Mouse (Mus musculus) lung, embryonic 14.5 days (tissue): ENCODE results near the gene Gpatch8. TPM values are rescaled to one million over a fixed set of nuclear protein-coding genes. Genes with fewer than 3 reads are reported as not detected.

Experiments used
- ATAC-seq: fragments of 200-750 bp; cut with Nextera tagmentation; 2 replicates; pipeline ENCODE4 v1.8.0; 2017; ENCODE audit warnings: mild to moderate bottlenecking, moderate TSS enrichment, moderate library complexity; ENCODE audit not compliant: insufficient read depth
- DNase-seq: peaks from one replicate; pipeline ENCODE4 v3.0.0-alpha.2; 2015
- H3K27ac ChIP-seq: fragments of 300-500 bp; sonication (generic); 2 replicates; pipeline ENCODE4 v1.5.1; 2014; ENCODE audit warnings: low read depth, mild to moderate bottlenecking, moderate library complexity
- H3K27me3 ChIP-seq: fragments of 300-500 bp; sonication (generic); 2 replicates; pipeline ENCODE4 v1.6.1; 2014; ENCODE audit warnings: low read length, control low read depth; ENCODE audit not compliant: insufficient read depth
- H3K36me3 ChIP-seq: fragments of 300-500 bp; sonication (generic); 2 replicates; pipeline ENCODE4 v1.6.1; 2014; ENCODE audit warnings: control low read depth; ENCODE audit not compliant: insufficient read depth
- H3K4me1 ChIP-seq: fragments of 300-500 bp; sonication (generic); 2 replicates; pipeline ENCODE4 v1.6.1; 2014; ENCODE audit warnings: antibody characterized with exemption, control low read depth; ENCODE audit not compliant: insufficient read depth
- H3K4me2 ChIP-seq: fragments of 300-500 bp; sonication (generic); 2 replicates; pipeline ENCODE4 v1.6.1; 2014; ENCODE audit warnings: mild to moderate bottlenecking
- H3K4me3 ChIP-seq: fragments of 300-500 bp; sonication (generic); 2 replicates; pipeline ENCODE4 v1.5.1; 2014; ENCODE audit warnings: low read depth, low read length
- H3K9ac ChIP-seq: fragments of 300-500 bp; sonication (generic); 2 replicates; pipeline ENCODE4 v1.6.1; 2014
- H3K9me3 ChIP-seq: fragments of 300-500 bp; sonication (generic); 2 replicates; pipeline ENCODE4 v1.6.1; 2016; ENCODE audit warnings: low read depth, low read length, control low read depth
- CTCF ChIP-seq: IDR thresholded peaks from 2 replicates; pipeline ENCODE4 v1.5.1; 2016; ENCODE audit warnings: antibody characterized with exemption, low read depth
- WGBS: fragments of 180-500 bp; shearing (Covaris S2); extraction: QIAGEN DNeasy Blood & Tissue Kit; methylation state at CpG from one replicate; pipeline ENCODE4 v1.1.7; 2014; 5-methylcytosine and 5-hydroxymethylcytosine counted together
- polyA plus RNA-seq: library from polyadenylated mRNA; unstranded; fragments of >200 nt; fragmentation: Nextera tagmentation; extraction: Ambion mirVana; gene quantifications from 2 replicates; pipeline ENCODE4 v1.2.1, GENCODE M21; 2014

The Gpatch8 gene
- polyA plus RNA-seq, 1 experiment from 2014 or later = 49.4 TPM

- DNase-seq (peak; percentile 99), ATAC-seq (peak; percentile 95)
- TF ChIP-seq CTCF = no peak
- H3K27me3 ChIP-seq = no peaks in the 10 kb centered on the region
- under 1% methylated on average over 37 of the region's 37 CpGs for WGBS
- H3K36me3 ChIP-seq = no peaks in the 10 kb centered on the region
- peak overlapping the region; percentile 93 for H3K4me2 ChIP-seq
- peaks cover 16% of the 10 kb centered on the region; the same call in 1 of the 2 replicates for H3K4me1 ChIP-seq
- peak overlapping the region; percentile 50 for H3K9ac ChIP-seq
- H3K27ac ChIP-seq = peak overlapping the region; percentile 71; the same call in 1 of the 2 replicates
- peak overlapping the region; percentile 39 for H3K4me3 ChIP-seq
- no peaks in the 10 kb centered on the region for H3K9me3 ChIP-seq
Measured at GRCm38 (mm10) chr11:102467041-102467631, 89.1 kb downstream of the Gpatch8 start.

DNA sequence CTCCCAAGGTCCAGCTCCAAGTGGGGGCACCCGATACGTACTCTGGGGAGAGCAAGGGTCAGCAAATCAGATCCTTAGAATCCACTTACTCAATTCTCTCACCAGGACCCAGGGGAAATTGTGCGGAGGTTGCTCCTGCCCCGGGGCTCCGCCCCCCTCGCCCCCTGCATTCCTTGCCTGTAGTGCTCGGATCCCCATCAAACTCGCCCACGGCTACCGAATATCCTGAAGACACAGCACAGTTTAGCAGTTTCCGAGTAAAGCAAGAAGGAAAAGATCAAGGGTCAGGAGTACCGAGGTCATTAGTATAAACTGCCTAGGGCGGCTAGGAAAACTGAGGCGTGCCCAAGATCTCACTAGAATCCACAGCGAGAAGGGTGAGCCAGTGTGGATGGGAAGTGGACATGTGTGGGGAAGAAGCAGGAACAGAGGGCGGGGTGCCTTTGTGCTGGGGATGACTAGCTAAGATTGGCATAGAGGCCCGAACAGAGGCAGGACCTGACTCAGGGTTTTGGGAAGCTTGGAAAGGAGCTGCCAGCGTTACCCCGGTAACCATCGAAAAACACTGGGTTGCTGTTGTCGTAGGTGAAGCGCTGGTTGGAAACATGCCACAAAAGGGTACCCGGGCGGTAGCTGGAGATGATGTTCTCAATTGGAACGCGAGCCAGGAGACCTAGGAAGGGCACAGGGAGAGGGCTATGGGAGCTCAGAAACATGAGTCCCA is 90.3 kb downstream of the Gpatch8 start:
- ATAC-seq (no peak), DNase-seq (peak; percentile 73)
- TF ChIP-seq CTCF = no peak
- no peak overlapping the region for H3K9ac ChIP-seq
- H3K4me1 ChIP-seq = peaks cover 16% of the 10 kb centered on the region; the same call in 1 of the 2 replicates
- peak overlapping the region; percentile 23 for H3K4me2 ChIP-seq
- H3K36me3 ChIP-seq = no peaks in the 10 kb centered on the region
- no peaks in the 10 kb centered on the region for H3K9me3 ChIP-seq
- no peak overlapping the region for H3K27ac ChIP-seq
- H3K27me3 ChIP-seq = no peaks in the 10 kb centered on the region
- 15% methylated on average over 26 of the region's 26 CpGs for WGBS
- no peak overlapping the region for H3K4me3 ChIP-seq

DNA sequence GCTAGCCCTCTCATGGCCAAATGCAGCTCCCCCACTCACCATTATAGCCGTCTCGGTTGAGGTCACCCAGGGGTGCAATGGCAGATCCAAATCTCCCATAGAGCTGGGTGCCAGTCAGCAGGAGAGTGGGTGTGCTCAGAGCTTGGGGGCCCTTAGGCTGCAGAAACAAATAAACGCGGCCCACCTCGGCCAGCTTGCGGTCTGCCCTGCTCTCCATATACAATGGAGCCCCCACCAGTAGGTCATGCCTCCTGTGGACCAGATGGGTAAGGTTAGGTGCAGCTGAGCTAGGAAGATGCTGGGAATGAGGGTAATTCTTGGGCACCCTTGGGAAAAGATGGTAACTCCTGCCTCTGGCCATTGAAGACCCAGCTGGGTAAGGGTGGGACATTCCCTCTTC is 91.3 kb downstream of the Gpatch8 start:
- H3K27ac ChIP-seq = no peak overlapping the region
- H3K4me3 ChIP-seq = no peak overlapping the region
- DNase-seq = no peak
- H3K9ac ChIP-seq = no peak overlapping the region
- no peaks in the 10 kb centered on the region for H3K9me3 ChIP-seq
- peaks cover 16% of the 10 kb centered on the region; the same call in 1 of the 2 replicates for H3K4me1 ChIP-seq
- 88% methylated on average over 6 of the region's 6 CpGs for WGBS
- TF ChIP-seq CTCF = no peak
- ATAC-seq = no peak
- H3K27me3 ChIP-seq = no peaks in the 10 kb centered on the region
- H3K36me3 ChIP-seq = no peaks in the 10 kb centered on the region
- H3K4me2 ChIP-seq = no peak overlapping the region

GRCm38 (mm10) chr11:102461764-102462163 is 94.4 kb downstream of the Gpatch8 start:
- 75% methylated on average over 3 of the region's 3 CpGs for WGBS
- H3K4me3 ChIP-seq = no peak overlapping the region
- no peak for ATAC-seq

DNA sequence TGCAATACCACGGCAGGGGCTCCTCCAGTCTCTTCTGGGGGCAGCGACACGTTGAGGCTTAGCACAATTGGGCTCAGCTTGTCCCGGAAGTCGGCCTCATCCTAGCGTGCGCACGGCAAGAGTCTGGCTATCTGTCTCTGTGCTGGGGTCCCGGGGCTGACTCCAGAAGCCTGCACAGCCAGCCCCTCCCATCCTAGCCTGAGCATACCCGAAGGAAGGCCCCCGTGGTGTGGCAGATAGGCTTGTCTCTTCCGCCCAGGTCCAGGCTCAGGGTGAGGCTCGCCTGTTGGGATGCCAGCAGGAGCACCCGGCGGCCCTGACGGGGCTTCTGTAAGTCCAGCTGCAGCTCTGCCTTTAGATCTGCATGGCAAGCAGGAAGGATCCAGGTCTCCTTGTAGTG is 95.7 kb downstream of the Gpatch8 start:
- no peak overlapping the region for H3K9ac ChIP-seq
- H3K27ac ChIP-seq = no peak overlapping the region
- no peaks in the 10 kb centered on the region for H3K36me3 ChIP-seq
- ATAC-seq = no peak
- no peaks in the 10 kb centered on the region for H3K9me3 ChIP-seq
- no peak for TF ChIP-seq CTCF
- H3K4me3 ChIP-seq = no peak overlapping the region
- H3K4me2 ChIP-seq = no peak overlapping the region
- 42% methylated on average over 16 of the region's 16 CpGs for WGBS
- 0 out of 2 replicates have a peak, but pooled peaks cover 3% of the 10 kb centered on the region for H3K27me3 ChIP-seq
- H3K4me1 ChIP-seq = 0 out of 2 replicates have a peak, but pooled peaks cover 1% of the 10 kb centered on the region
- no peak for DNase-seq

More at GRCm38 (mm10) chr11:102461764-102462163, 94.4 kb downstream of the Gpatch8 start:
- H3K36me3 ChIP-seq = no peaks in the 10 kb centered on the region
- H3K9ac ChIP-seq = no peak overlapping the region
- no peak overlapping the region for H3K4me2 ChIP-seq
- H3K27me3 ChIP-seq = 0 out of 2 replicates have a peak, but pooled peaks cover 3% of the 10 kb centered on the region
- H3K9me3 ChIP-seq = no peaks in the 10 kb centered on the region
- H3K27ac ChIP-seq = no peak overlapping the region
- TF ChIP-seq CTCF = no peak
- H3K4me1 ChIP-seq = peaks cover 9% of the 10 kb centered on the region; the same call in 1 of the 2 replicates
- no peak for DNase-seq

- under 1% methylated on average over 40 of the region's 40 CpGs for WGBS
- H3K9ac ChIP-seq = peak overlapping the region; percentile 50
- peak overlapping the region; percentile 75; the same call in 1 of the 2 replicates for H3K27ac ChIP-seq
- TF ChIP-seq CTCF = peak; percentile 63
- H3K4me2 ChIP-seq = peak overlapping the region; percentile 91
- 0 out of 2 replicates have a peak, but pooled peaks cover 3% of the 10 kb centered on the region for H3K27me3 ChIP-seq
- ATAC-seq (peak; percentile 90), DNase-seq (peak; percentile 93)
- no peaks in the 10 kb centered on the region for H3K36me3 ChIP-seq
- peak overlapping the region; percentile 52 for H3K4me3 ChIP-seq
- no peaks in the 10 kb centered on the region for H3K9me3 ChIP-seq
- H3K4me1 ChIP-seq = 0 out of 2 replicates have a peak, but pooled peaks cover 9% of the 10 kb centered on the region
Measured at GRCm38 (mm10) chr11:102455740-102456396, 100.3 kb downstream of the Gpatch8 start.

- Histone ChIP-seq H3K9ac (no peak overlapping the region), H3K9me3 (no peaks in the 10 kb centered on the region), H3K27me3 (peaks cover 8% of the 10 kb centered on the region; the same call in 1 of the 2 replicates), H3K4me2 (no peak overlapping the region), H3K27ac (no peak overlapping the region), H3K4me3 (no peak overlapping the region), H3K4me1 (peaks cover 18% of the 10 kb centered on the region), H3K36me3 (no peaks in the 10 kb centered on the region)
- ATAC-seq (no peak), DNase-seq (peak; percentile 70)
- 22% methylated on average over 10 of the region's 10 CpGs for WGBS
- no peak for TF ChIP-seq CTCF
Measured at GRCm38 (mm10) chr11:102453131-102453530, 103.1 kb downstream of the Gpatch8 start.
